Mouse (Mus musculus): ENCODE data around the gene Tprgl.

Gene Tprgl

GRCm38 (mm10) chr4:154129950-154130349, 30.5 kb downstream of the Tprgl start:
- in situ Hi-C loops (cut with MboI; ENCODE audit: low pct_unique_long_range_greater_than_20kb in 1 of 2, low sequenced_read_pairs in 2 of 2, unreplicated experiment in 1 of 2), result no loop called here

- in situ Hi-C loops (cut with MboI; ENCODE audit: low pct_unique_long_range_greater_than_20kb in 1 of 2, low sequenced_read_pairs in 2 of 2, unreplicated experiment in 1 of 2), result no loop called here
Observed at GRCm38 (mm10) chr4:154127273-154127672, 33.2 kb downstream of the Tprgl start.

- in situ Hi-C loops (cut with MboI; ENCODE audit: low pct_unique_long_range_greater_than_20kb in 1 of 2, low sequenced_read_pairs in 2 of 2, unreplicated experiment in 1 of 2), result no loop called here
Observed at GRCm38 (mm10) chr4:154125202-154125601, 35.3 kb downstream of the Tprgl start.

GRCm38 (mm10) chr4:154123553-154123952, 36.9 kb downstream of the Tprgl start:
- in situ Hi-C loops (cut with MboI; ENCODE audit: low pct_unique_long_range_greater_than_20kb in 1 of 2, low sequenced_read_pairs in 2 of 2, unreplicated experiment in 1 of 2), result no loop called here

- in situ Hi-C loops (cut with MboI; ENCODE audit: low pct_unique_long_range_greater_than_20kb in 1 of 2, low sequenced_read_pairs in 2 of 2, unreplicated experiment in 1 of 2), result no loop called here
Observed at GRCm38 (mm10) chr4:154122374-154122773, 38.1 kb downstream of the Tprgl start.

GRCm38 (mm10) chr4:154121800-154122199, 38.7 kb downstream of the Tprgl start:
- in situ Hi-C loops (cut with MboI; ENCODE audit: low pct_unique_long_range_greater_than_20kb in 1 of 2, low sequenced_read_pairs in 2 of 2, unreplicated experiment in 1 of 2), result no loop called here

- in situ Hi-C loops (cut with MboI; ENCODE audit: low pct_unique_long_range_greater_than_20kb in 1 of 2, low sequenced_read_pairs in 2 of 2, unreplicated experiment in 1 of 2), result no loop called here
Observed at GRCm38 (mm10) chr4:154119208-154119607, 41.3 kb downstream of the Tprgl start.

GRCm38 (mm10) chr4:154118782-154119181, 41.7 kb downstream of the Tprgl start:
- in situ Hi-C loops (cut with MboI; ENCODE audit: low pct_unique_long_range_greater_than_20kb in 1 of 2, low sequenced_read_pairs in 2 of 2, unreplicated experiment in 1 of 2), result no loop called here

- in situ Hi-C loops (cut with MboI; ENCODE audit: low pct_unique_long_range_greater_than_20kb in 1 of 2, low sequenced_read_pairs in 2 of 2, unreplicated experiment in 1 of 2), result no loop called here
Observed at GRCm38 (mm10) chr4:154116421-154116820, 44.0 kb downstream of the Tprgl start.

GRCm38 (mm10) chr4:154109850-154110243, 50.6 kb downstream of the Tprgl start:
- in situ Hi-C loops (cut with MboI; ENCODE audit: low pct_unique_long_range_greater_than_20kb in 1 of 2, low sequenced_read_pairs in 2 of 2, unreplicated experiment in 1 of 2), result no loop called here

- in situ Hi-C loops (cut with MboI; ENCODE audit: low pct_unique_long_range_greater_than_20kb in 1 of 2, low sequenced_read_pairs in 2 of 2, unreplicated experiment in 1 of 2), result no loop called here
Observed at GRCm38 (mm10) chr4:154109216-154109849, 51.1 kb downstream of the Tprgl start.

Measured in mouse embryonic stem cell (cell line).